Mouse (Mus musculus): ENCODE measurements around the gene Cox19.

DNA sequence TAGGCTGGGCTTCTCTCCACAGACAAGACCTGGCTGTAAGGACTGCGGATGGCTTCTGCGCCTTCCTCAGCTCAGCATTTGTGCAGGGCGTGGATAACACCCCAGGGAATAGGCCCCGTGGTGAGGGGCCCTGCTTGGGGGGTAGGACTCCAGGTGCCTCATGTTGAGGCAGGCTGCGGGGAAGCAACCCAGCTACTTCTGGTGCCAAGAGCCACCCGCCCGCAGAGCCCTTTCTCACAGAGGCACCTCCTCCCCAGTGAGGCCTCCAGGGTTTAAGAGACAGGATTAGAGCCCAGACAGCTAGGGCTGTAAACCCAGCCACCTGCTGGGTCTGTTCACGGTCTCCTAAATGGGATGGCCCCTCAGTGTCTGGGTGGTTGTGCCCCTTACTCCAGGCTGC lies 410 bp upstream of the Cox19 start:
- TF ChIP-seq CTCF (IDR thresholded peaks at IDR 0.05; ENCODE audit: control insufficient read depth, insufficient read depth, low read length) (no peak), POLR2A (IDR thresholded peaks at IDR 0.05; ENCODE audit: borderline replicate concordance, control insufficient read depth, low read depth, low read length) (no peak)
